Mouse (Mus musculus): Measurements from ENCODE around the gene Zdhhc17. TPM values are rescaled to one million over a fixed set of nuclear protein-coding genes. Genes with fewer than 3 reads are reported as not detected.
A peak's percentile ranks its signal among the peaks of the same experiment; 100 is the strongest.

Gene Zdhhc17
- polyA plus RNA-seq, 1 experiment = 33.1 TPM

DNA sequence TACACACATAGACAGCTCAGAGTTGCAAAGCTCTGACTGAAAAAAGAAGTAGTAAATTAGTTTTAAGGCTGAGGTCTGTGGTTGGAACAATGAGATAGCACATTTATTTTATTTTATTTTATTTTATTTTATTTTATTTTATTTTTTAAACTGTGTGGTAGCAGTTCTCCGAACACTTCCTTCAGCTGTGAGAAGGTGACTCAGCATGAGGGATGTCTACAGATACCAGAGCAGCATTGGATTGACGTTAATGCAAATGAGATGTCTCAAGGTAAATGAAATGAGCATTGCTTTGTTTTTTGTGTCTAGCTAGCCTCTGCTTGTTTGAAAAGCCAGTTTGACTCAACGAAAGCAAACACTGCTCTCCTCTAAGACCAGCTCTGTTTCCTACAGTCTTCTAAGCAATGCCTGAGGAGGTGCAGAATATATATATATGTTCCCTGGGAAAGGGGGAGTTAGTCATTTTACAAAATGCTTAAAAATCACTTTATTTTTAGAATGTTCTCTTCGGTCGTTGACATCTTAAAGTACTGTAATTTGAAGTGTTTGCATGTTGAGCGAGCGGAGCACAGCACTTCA is 30.2 kb upstream of the Zdhhc17 start:
- DNase-seq = no peak
- H3K27ac ChIP-seq (ENCODE audit: control insufficient read depth, insufficient read depth, low read length) = no peak overlapping the region
- H3K4me1 ChIP-seq (replicated peaks; ENCODE audit: control insufficient read depth, insufficient read depth, low read length) = no peaks in the 10 kb centered on the region
- H3K27me3 ChIP-seq (ENCODE audit: control insufficient read depth, insufficient read depth, low read length) = no peaks in the 10 kb centered on the region
- no peaks in the 10 kb centered on the region for H3K36me3 ChIP-seq (ENCODE audit: control insufficient read depth, insufficient read depth, low read length)
- H3K4me3 ChIP-seq (ENCODE audit: control insufficient read depth, insufficient read depth, low read length) = no peak overlapping the region
- WGBS = 66% methylated on average over 7 of the region's 7 CpGs
- no peak for TF ChIP-seq POLR2A (IDR thresholded peaks at IDR 0.05; ENCODE audit: control insufficient read depth, extremely low read depth, insufficient read depth, low read length, poor library complexity)
- TF ChIP-seq CTCF (IDR thresholded peaks at IDR 0.05; ENCODE audit: borderline replicate concordance, control insufficient read depth, extremely low read depth, insufficient read depth, low read length, poor library complexity) = no peak

- Histone ChIP-seq H3K4me1 (replicated peaks; ENCODE audit: control insufficient read depth, insufficient read depth, low read length) (no peaks in the 10 kb centered on the region), H3K4me3 (ENCODE audit: control insufficient read depth, insufficient read depth, low read length) (no peak overlapping the region), H3K27me3 (ENCODE audit: control insufficient read depth, insufficient read depth, low read length) (no peaks in the 10 kb centered on the region), H3K36me3 (ENCODE audit: control insufficient read depth, insufficient read depth, low read length) (no peaks in the 10 kb centered on the region), H3K27ac (ENCODE audit: control insufficient read depth, insufficient read depth, low read length) (no peak overlapping the region)
- WGBS = 92% methylated on average over 1 of the region's 1 CpGs
- TF ChIP-seq CTCF (IDR thresholded peaks at IDR 0.05; ENCODE audit: borderline replicate concordance, control insufficient read depth, extremely low read depth, insufficient read depth, low read length, poor library complexity) (no peak), POLR2A (IDR thresholded peaks at IDR 0.05; ENCODE audit: control insufficient read depth, extremely low read depth, insufficient read depth, low read length, poor library complexity) (no peak)
- no peak for DNase-seq
Observed at GRCm38 (mm10) chr10:111036851-111037250, 26.9 kb upstream of the Zdhhc17 start.

- no peak for DNase-seq
- WGBS = 83% methylated on average over 1 of the region's 1 CpGs
Observed at GRCm38 (mm10) chr10:111035134-111035533, 25.2 kb upstream of the Zdhhc17 start.

DNA sequence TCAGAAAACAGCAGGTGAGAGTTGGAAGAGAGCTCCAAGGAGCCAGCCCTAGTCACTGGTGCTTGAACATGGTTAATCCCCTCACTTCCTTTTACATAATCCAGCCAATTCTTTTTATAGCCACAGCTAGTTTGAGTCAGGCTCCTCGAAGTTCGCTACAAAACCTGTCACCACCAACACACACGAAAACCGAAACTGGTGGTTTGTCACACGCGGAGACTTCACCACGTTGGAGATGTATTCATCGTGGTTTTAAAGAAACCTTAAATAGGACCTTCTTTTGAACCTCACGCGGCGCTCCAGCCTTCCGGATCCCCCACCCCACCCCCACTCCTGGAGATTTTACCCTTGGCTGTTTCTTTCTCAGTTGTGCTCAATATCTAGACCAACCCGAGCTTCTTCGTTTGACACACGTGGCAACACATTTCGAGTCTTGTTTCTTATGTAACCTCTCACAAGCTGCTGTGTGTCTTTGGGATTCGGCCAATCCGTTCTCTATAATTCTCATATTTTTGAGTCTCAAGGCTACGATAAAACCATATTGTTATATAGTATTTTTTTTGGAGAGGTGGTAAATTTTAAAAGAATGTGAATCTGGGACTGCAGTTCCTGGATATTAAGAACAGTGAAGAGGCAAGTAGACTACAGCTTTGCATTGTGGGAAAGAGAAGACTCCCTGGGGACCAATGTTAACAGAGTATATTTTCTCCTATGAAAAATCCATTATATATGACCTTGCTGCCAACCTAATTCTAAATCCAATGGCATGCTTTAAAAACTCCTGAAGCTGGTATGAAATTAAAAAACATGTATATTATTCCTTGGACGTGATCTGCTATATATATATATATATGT is 21.8 kb upstream of the Zdhhc17 start:
- no peaks in the 10 kb centered on the region for H3K27me3 ChIP-seq (ENCODE audit: control insufficient read depth, insufficient read depth, low read length)
- no peaks in the 10 kb centered on the region for H3K36me3 ChIP-seq (ENCODE audit: control insufficient read depth, insufficient read depth, low read length)
- TF ChIP-seq CTCF (IDR thresholded peaks at IDR 0.05; ENCODE audit: borderline replicate concordance, control insufficient read depth, extremely low read depth, insufficient read depth, low read length, poor library complexity) (no peak), POLR2A (IDR thresholded peaks at IDR 0.05; ENCODE audit: control insufficient read depth, extremely low read depth, insufficient read depth, low read length, poor library complexity) (no peak)
- H3K4me1 ChIP-seq (replicated peaks; ENCODE audit: control insufficient read depth, insufficient read depth, low read length) = no peaks in the 10 kb centered on the region
- peak overlapping the region; percentile 1; the same call in 1 of the 2 replicates for H3K27ac ChIP-seq (ENCODE audit: control insufficient read depth, insufficient read depth, low read length)
- H3K4me3 ChIP-seq (ENCODE audit: control insufficient read depth, insufficient read depth, low read length) = peak overlapping the region; percentile 47
- DNase-seq = peak; percentile 14
- 8% methylated on average over 20 of the region's 20 CpGs for WGBS

More at GRCm38 (mm10) chr10:111035134-111035533, 25.2 kb upstream of the Zdhhc17 start:
- TF ChIP-seq POLR2A (IDR thresholded peaks at IDR 0.05; ENCODE audit: control insufficient read depth, extremely low read depth, insufficient read depth, low read length, poor library complexity) (no peak), CTCF (IDR thresholded peaks at IDR 0.05; ENCODE audit: borderline replicate concordance, control insufficient read depth, extremely low read depth, insufficient read depth, low read length, poor library complexity) (no peak)
- no peak overlapping the region for H3K4me3 ChIP-seq (ENCODE audit: control insufficient read depth, insufficient read depth, low read length)
- no peaks in the 10 kb centered on the region for H3K36me3 ChIP-seq (ENCODE audit: control insufficient read depth, insufficient read depth, low read length)
- no peak overlapping the region for H3K27ac ChIP-seq (ENCODE audit: control insufficient read depth, insufficient read depth, low read length)
- H3K27me3 ChIP-seq (ENCODE audit: control insufficient read depth, insufficient read depth, low read length) = no peaks in the 10 kb centered on the region
- no peaks in the 10 kb centered on the region for H3K4me1 ChIP-seq (replicated peaks; ENCODE audit: control insufficient read depth, insufficient read depth, low read length)

DNA sequence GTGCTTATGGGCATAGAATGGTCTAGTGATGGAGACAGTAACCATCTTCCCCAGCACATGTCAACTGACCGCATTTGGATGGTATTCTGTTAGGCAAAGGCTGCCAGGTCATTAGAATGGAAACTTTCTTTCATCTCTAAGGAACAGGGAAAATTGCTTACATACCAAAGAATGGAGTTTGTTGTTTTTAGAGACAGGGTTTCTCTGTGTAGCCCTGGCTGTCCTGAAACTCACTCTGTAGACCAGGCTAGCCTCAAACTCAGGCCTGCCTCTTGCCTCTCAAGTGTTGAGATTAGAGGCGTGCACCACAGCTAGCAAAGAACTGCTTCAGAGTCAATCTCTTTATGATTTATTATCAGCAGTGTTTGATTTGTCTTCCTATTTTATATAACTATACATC is 20.9 kb upstream of the Zdhhc17 start:
- TF ChIP-seq POLR2A (IDR thresholded peaks at IDR 0.05; ENCODE audit: control insufficient read depth, extremely low read depth, insufficient read depth, low read length, poor library complexity) (no peak), CTCF (IDR thresholded peaks at IDR 0.05; ENCODE audit: borderline replicate concordance, control insufficient read depth, extremely low read depth, insufficient read depth, low read length, poor library complexity) (no peak)
- WGBS = 100% methylated on average over 2 of the region's 2 CpGs
- no peak overlapping the region for H3K4me3 ChIP-seq (ENCODE audit: control insufficient read depth, insufficient read depth, low read length)
- no peak for DNase-seq
- H3K27me3 ChIP-seq (ENCODE audit: control insufficient read depth, insufficient read depth, low read length) = no peaks in the 10 kb centered on the region
- no peaks in the 10 kb centered on the region for H3K4me1 ChIP-seq (replicated peaks; ENCODE audit: control insufficient read depth, insufficient read depth, low read length)
- H3K36me3 ChIP-seq (ENCODE audit: control insufficient read depth, insufficient read depth, low read length) = no peaks in the 10 kb centered on the region
- no peak overlapping the region for H3K27ac ChIP-seq (ENCODE audit: control insufficient read depth, insufficient read depth, low read length)

- H3K4me1 ChIP-seq (replicated peaks; ENCODE audit: control insufficient read depth, insufficient read depth, low read length) = no peaks in the 10 kb centered on the region
- no peak for DNase-seq
- H3K4me3 ChIP-seq (ENCODE audit: control insufficient read depth, insufficient read depth, low read length) = no peak overlapping the region
- no peak overlapping the region for H3K27ac ChIP-seq (ENCODE audit: control insufficient read depth, insufficient read depth, low read length)
- H3K36me3 ChIP-seq (ENCODE audit: control insufficient read depth, insufficient read depth, low read length) = no peaks in the 10 kb centered on the region
- no peak for TF ChIP-seq POLR2A (IDR thresholded peaks at IDR 0.05; ENCODE audit: control insufficient read depth, extremely low read depth, insufficient read depth, low read length, poor library complexity)
- 97% methylated on average over 6 of the region's 6 CpGs for WGBS
- no peaks in the 10 kb centered on the region for H3K27me3 ChIP-seq (ENCODE audit: control insufficient read depth, insufficient read depth, low read length)
Observed at GRCm38 (mm10) chr10:111026106-111026505, 16.2 kb upstream of the Zdhhc17 start.
